Mouse (Mus musculus) hematopoietic stem cell, adult 5-6 weeks (primary cell): Measurements from ENCODE around the gene Tnpo3. TPM values are rescaled to one million over a fixed set of nuclear protein-coding genes. Genes with fewer than 3 reads are reported as not detected.
"Not testable (repeated sequence)": the region's sequence is repeated elsewhere in the genome, so short reads cannot be mapped to it uniquely, and the experiment has no call there.

Experiments
- ATAC-seq, 2 experiments: fragments of 125-278 bp in 1 of 2; replicated peaks in 1 of 2; 2 replicates each; pipeline ENCODE4 v1.8.0; 2016 to 2017; ENCODE audit warnings: inconsistent platforms in 2 of 2, mild to moderate bottlenecking in 2 of 2, moderate number of reproducible peaks in 2 of 2, low read depth in 1 of 2, moderate TSS enrichment in 1 of 2; ENCODE audit not compliant: low FRiP score in 2 of 2, poor library complexity in 2 of 2, severe bottlenecking in 2 of 2, insufficient read depth in 1 of 2, low TSS enrichment in 1 of 2
- total RNA-seq: library from RNA; stranded (forward); fragments of 172-1452, 232-1000 nt; gene quantifications from 2 replicates; pipeline ENCODE4 v1.2.3, GENCODE M21; 2017

Tnpo3 gene
- total RNA-seq, 1 experiment from 2014 or later: 76.4 TPM

- ATAC-seq: no peak
These were observed 20.5 kb upstream of the Tnpo3 start for GRCm38 (mm10) chr6:29630216-29630615.

- no peak for ATAC-seq
These were observed 18.1 kb upstream of the Tnpo3 start for GRCm38 (mm10) chr6:29627756-29628155.

GRCm38 (mm10) chr6:29623857-29624256 lies 14.2 kb upstream of the Tnpo3 start:
- ATAC-seq: peak; percentile 56 to 69

- ATAC-seq: no peak
These were observed 12.6 kb upstream of the Tnpo3 start for GRCm38 (mm10) chr6:29622273-29622672.

GRCm38 (mm10) chr6:29620840-29621543 lies 11.3 kb upstream of the Tnpo3 start:
- ATAC-seq: no peak

- ATAC-seq: no peak
These were observed 10.5 kb upstream of the Tnpo3 start for GRCm38 (mm10) chr6:29620176-29620575.

- not testable (repeated sequence) for ATAC-seq
These were observed 443 bp upstream of the Tnpo3 start for GRCm38 (mm10) chr6:29610020-29610640.

- no peak; a peak in 1 of 4 replicates for ATAC-seq
These were observed 9.5 kb downstream of the Tnpo3 start for GRCm38 (mm10) chr6:29600188-29600587.

- ATAC-seq: no peak
These were observed 14.0 kb downstream of the Tnpo3 start for GRCm38 (mm10) chr6:29595656-29596055.

- ATAC-seq: no peak
These were observed 28.5 kb downstream of the Tnpo3 start for GRCm38 (mm10) chr6:29581202-29581601.

GRCm38 (mm10) chr6:29580770-29581169 lies 28.9 kb downstream of the Tnpo3 start:
- ATAC-seq: no peak

GRCm38 (mm10) chr6:29576388-29576787 lies 33.3 kb downstream of the Tnpo3 start:
- ATAC-seq: not testable (repeated sequence)

GRCm38 (mm10) chr6:29557112-29557511 lies 52.6 kb downstream of the Tnpo3 start:
- ATAC-seq: no peak

GRCm38 (mm10) chr6:29552526-29552925 lies 57.2 kb downstream of the Tnpo3 start:
- no peak for ATAC-seq

GRCm38 (mm10) chr6:29548086-29548485 lies 61.6 kb downstream of the Tnpo3 start:
- no peak for ATAC-seq

- ATAC-seq: no peak
These were observed 62.1 kb downstream of the Tnpo3 start for GRCm38 (mm10) chr6:29547582-29547981.

GRCm38 (mm10) chr6:29545611-29546010 lies 64.1 kb downstream of the Tnpo3 start:
- no peak for ATAC-seq

- ATAC-seq: no peak
These were observed 68.7 kb downstream of the Tnpo3 start for GRCm38 (mm10) chr6:29540956-29541355.

GRCm38 (mm10) chr6:29540223-29540622 lies 69.5 kb downstream of the Tnpo3 start:
- ATAC-seq: no peak
